Mouse (Mus musculus) adrenal gland, adult 10 weeks (tissue): ENCODE measurements around the gene Rsl1d1. TPM values are rescaled to one million over a fixed set of nuclear protein-coding genes. Genes with fewer than 3 reads are reported as not detected.

Source experiments
- polyA plus RNA-seq: library from polyadenylated mRNA; stranded (reverse); fragments of 350-450 nt; fragmentation: Illumina TruSeq; extraction: RNeasy Lipid Tissue Mini Kit (QIAGEN cat#74804); gene quantifications from one replicate; pipeline ENCODE4 v1.2.3, GENCODE M21; 2014; ENCODE audit warnings: low read depth, low replicate concordance

Gene Rsl1d1
- 290 TPM for polyA plus RNA-seq

DNA sequence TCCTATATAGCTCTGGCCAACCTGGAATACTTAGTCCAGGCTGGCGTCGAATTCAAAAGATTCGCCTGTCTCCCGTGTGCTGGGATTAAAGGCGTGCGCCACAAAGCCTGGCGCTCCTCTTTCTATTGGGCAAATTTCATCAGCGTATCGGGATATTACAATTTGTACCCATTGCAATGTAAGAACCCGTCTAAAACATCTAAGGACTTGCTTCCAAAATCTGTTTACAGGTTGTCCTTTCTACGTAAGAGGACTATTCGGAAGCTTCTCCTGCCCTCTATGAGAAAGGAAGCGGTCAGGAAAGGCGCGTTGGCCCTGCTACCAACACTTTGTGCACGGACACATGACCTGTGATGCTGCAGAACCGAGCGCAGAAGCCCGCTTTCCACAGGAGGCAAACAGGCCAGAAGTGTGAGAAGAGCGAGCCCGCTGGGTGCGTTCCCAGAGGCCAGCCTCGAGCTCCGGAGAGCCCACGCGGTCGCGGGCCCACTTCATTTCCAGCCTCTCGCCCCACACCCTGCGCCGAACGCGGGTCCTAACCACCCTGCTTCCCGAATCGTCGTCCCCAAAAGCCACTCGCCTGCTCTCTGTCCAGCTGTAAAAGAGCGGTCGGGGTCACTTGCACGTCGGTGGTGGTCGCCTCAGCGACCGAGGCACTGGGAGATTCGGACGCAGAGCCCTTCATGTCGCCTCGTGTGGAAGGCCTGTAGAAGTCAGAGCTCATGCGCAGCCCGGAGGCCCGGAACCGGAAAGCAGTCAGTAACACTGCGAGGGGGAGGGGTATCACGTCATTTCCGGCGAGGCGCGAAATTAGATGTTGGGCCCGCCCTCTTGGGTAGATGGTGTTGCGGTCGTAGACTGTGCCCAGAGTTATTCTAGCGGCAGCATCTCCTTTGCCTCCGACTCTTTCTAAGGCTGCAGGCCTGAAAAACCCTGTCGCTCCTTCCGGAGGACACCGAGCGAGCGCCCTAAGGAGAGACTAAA is at the start of gene Rsl1d1:
Gene Rsl1d1, minus strand, starts transcription at position 761 of the 984 bp plus-strand sequence.

DNA sequence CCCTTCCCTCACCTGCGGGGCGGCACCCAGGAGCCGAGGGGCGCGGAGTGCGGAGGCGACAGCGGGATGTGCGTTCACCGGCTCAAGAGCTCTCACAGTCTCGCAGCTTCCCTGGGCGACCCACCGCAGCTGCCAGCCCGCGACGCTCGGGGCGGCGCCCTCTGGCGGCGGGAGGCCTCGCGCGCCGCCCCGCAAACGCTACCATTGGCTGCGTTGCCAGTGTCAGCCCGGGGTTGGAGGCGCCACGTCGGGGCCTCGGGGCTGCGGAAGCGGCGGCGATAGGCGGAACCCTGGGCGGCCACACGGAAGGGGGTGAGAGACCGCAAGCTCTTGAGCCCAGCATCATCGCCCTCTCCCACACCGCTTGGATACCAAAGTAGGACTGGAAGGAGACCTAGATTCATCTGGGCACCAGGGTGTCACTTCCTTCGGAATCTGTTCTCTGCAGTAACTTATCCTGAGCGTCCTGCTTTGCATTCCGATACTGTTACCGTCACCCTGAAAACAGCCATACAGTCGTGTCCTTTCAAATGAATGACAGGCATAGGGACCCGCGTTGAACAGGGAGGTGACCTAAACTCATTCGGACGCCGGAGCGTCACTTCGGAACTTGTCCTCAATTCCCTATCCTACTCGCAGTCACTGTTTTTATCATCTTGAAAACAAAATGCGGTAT is 26.8 kb downstream of the Rsl1d1 start, which contains the start of gene Zc3h7a:
Gene Zc3h7a, minus strand, starts transcription at position 186 of the 676 bp plus-strand sequence.

Other genes with a start within 250 kb of the Rsl1d1 start
- 11.0 TPM for gene Snn, start 142.4 kb downstream of the Rsl1d1 start, polyA plus RNA-seq
- gene Litaf, start 137.2 kb downstream of the Rsl1d1 start, polyA plus RNA-seq: 41.9 TPM
- gene Txndc11, start 68.7 kb downstream of the Rsl1d1 start, polyA plus RNA-seq: 21.9 TPM
- 223 TPM for gene Zc3h7a, start 26.9 kb downstream of the Rsl1d1 start, polyA plus RNA-seq
- gene Gspt1, start 51.0 kb upstream of the Rsl1d1 start, polyA plus RNA-seq: 641 TPM
- not detected for gene Tnfrsf17, start 110.5 kb upstream of the Rsl1d1 start, polyA plus RNA-seq
- 1.8 TPM for gene Snx29, start 119.6 kb upstream of the Rsl1d1 start, polyA plus RNA-seq